Mouse (Mus musculus) forebrain, embryonic 12.5 days (tissue): ENCODE results near the gene Fam166b. TPM values are rescaled to one million over a fixed set of nuclear protein-coding genes. Genes with fewer than 3 reads are reported as not detected.
A peak's percentile ranks its signal among the peaks of the same experiment; 100 is the strongest.

Experiments used
- ATAC-seq: fragments of 200-750 bp; cut with Nextera tagmentation; 2 replicates; pipeline ENCODE4 v1.8.0; 2017; ENCODE audit warnings: moderate TSS enrichment; ENCODE audit not compliant: low FRiP score
- H3K27ac ChIP-seq: fragments of 300-500 bp; sonication (generic); 2 replicates; pipeline ENCODE4 v1.5.1; 2016; ENCODE audit warnings: mild to moderate bottlenecking
- H3K27me3 ChIP-seq: fragments of 300-500 bp; sonication (generic); 2 replicates; pipeline ENCODE4 v1.6.1; 2016; ENCODE audit warnings: mild to moderate bottlenecking
- H3K36me3 ChIP-seq: fragments of 300-500 bp; sonication (generic); replicated peaks from 2 replicates; pipeline ENCODE4 v1.6.1; 2016; ENCODE audit warnings: mild to moderate bottlenecking
- H3K4me1 ChIP-seq: fragments of 300-500 bp; sonication (generic); 2 replicates; pipeline ENCODE4 v1.6.1; 2016
- H3K4me2 ChIP-seq: fragments of 300-500 bp; sonication (generic); 2 replicates; pipeline ENCODE4 v1.6.1; 2016; ENCODE audit warnings: mild to moderate bottlenecking, moderate library complexity
- H3K4me3 ChIP-seq: fragments of 300-500 bp; sonication (generic); replicated peaks from 2 replicates; pipeline ENCODE4 v1.5.1; 2016; ENCODE audit warnings: mild to moderate bottlenecking
- H3K9ac ChIP-seq: fragments of 300-500 bp; sonication (generic); 2 replicates; pipeline ENCODE4 v1.6.1; 2016; ENCODE audit warnings: mild to moderate bottlenecking
- H3K9me3 ChIP-seq: fragments of 300-500 bp; sonication (generic); 2 replicates; pipeline ENCODE4 v1.6.1; 2016
- WGBS: fragments of 180-500 bp; shearing (Covaris S2); methylation state at CpG from one replicate; pipeline ENCODE4 v1.1.7; 2016; 5-methylcytosine and 5-hydroxymethylcytosine counted together
- polyA plus RNA-seq: library from polyadenylated mRNA; unstranded; fragments of >200 nt; fragmentation: Nextera tagmentation; extraction: Ambion mirVana; gene quantifications from 2 replicates; pipeline ENCODE4 v1.2.1, GENCODE M21; 2016

The Fam166b gene
- polyA plus RNA-seq, 1 experiment from 2014 or later = 0.23 TPM

- Histone ChIP-seq H3K9ac (no peak overlapping the region), H3K4me3 (0 out of 2 replicates have a peak overlapping the region, but pooled peaks have one; percentile 5), H3K27ac (no peak overlapping the region), H3K4me1 (peaks cover 40% of the 10 kb centered on the region), H3K36me3 (peaks cover 42% of the 10 kb centered on the region), H3K4me2 (peak overlapping the region; percentile 10; the same call in 1 of the 2 replicates), H3K27me3 (peaks cover 68% of the 10 kb centered on the region), H3K9me3 (no peaks in the 10 kb centered on the region)
- ATAC-seq = no peak
- WGBS = 24% methylated on average over 23 of the region's 23 CpGs
These were observed 1.3 kb downstream of the Fam166b start for GRCm38 (mm10) chr4:43427501-43428179.

GRCm38 (mm10) chr4:43426487-43426886 lies 2.4 kb downstream of the Fam166b start:
- H3K4me1 ChIP-seq = peaks cover 38% of the 10 kb centered on the region
- H3K4me3 ChIP-seq = no peak overlapping the region
- WGBS = 41% methylated on average over 10 of the region's 10 CpGs
- H3K27me3 ChIP-seq = peaks cover 68% of the 10 kb centered on the region
- no peak overlapping the region for H3K4me2 ChIP-seq
- no peaks in the 10 kb centered on the region for H3K9me3 ChIP-seq
- H3K36me3 ChIP-seq = peaks cover 53% of the 10 kb centered on the region
- H3K27ac ChIP-seq = no peak overlapping the region
- H3K9ac ChIP-seq = no peak overlapping the region
- ATAC-seq = no peak

DNA sequence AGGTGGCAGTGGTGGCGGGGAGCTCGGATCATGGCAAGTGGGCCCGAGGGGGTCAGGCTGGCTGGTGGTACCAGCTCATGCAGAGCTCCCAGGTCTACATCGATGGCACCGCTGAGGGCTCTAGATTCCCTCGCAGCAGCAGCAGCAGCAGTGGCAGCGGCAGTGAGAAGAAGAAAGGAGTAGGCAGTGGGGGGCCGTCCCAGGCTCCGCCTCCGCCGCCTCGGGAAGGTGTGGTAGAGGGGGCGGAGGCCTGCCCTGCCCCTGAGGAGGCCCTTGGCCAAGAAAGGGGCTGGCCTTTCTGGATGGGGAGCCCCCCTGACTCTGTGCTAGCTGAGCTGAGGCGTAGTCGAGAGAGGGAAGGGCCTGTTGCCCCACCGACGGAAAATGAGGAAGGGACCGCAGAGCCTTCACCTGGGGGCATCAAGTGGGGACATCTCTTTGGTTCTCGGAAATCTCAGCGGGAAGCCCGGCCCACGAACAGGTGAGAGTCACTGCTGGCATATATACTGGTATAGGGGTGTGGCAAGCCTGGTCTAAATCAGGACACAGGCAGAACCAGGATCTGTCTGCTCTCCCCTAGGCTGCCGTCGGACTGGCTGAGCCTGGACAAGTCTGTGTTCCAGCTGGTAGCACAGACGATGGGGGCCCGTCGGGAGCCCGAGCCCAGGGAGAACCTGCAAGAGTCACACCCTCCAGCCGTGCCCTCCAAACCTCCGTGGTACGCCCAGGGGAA lies 3.1 kb downstream of the Fam166b start:
- Histone ChIP-seq H3K9ac (no peak overlapping the region), H3K27me3 (peaks cover 66% of the 10 kb centered on the region), H3K4me2 (peak overlapping the region; percentile 20), H3K36me3 (peaks cover 57% of the 10 kb centered on the region), H3K27ac (no peak overlapping the region), H3K9me3 (no peaks in the 10 kb centered on the region), H3K4me3 (peak overlapping the region; percentile 10; the same call in 1 of the 2 replicates), H3K4me1 (peaks cover 38% of the 10 kb centered on the region)
- WGBS = 20% methylated on average over 31 of the region's 31 CpGs
- ATAC-seq = 0 out of 2 replicates have a peak, but pooled peaks have one; percentile 40

- Histone ChIP-seq H3K9ac (0 out of 2 replicates have a peak overlapping the region, but pooled peaks have one; percentile 9), H3K4me2 (peak overlapping the region; percentile 20), H3K27ac (no peak overlapping the region), H3K4me3 (peak overlapping the region; percentile 10; the same call in 1 of the 2 replicates), H3K9me3 (no peaks in the 10 kb centered on the region), H3K36me3 (peaks cover 57% of the 10 kb centered on the region), H3K4me1 (peaks cover 38% of the 10 kb centered on the region), H3K27me3 (peaks cover 61% of the 10 kb centered on the region)
- WGBS = 23% methylated on average over 14 of the region's 14 CpGs
- ATAC-seq = no peak
These were observed 3.7 kb downstream of the Fam166b start for GRCm38 (mm10) chr4:43425197-43425596.

DNA sequence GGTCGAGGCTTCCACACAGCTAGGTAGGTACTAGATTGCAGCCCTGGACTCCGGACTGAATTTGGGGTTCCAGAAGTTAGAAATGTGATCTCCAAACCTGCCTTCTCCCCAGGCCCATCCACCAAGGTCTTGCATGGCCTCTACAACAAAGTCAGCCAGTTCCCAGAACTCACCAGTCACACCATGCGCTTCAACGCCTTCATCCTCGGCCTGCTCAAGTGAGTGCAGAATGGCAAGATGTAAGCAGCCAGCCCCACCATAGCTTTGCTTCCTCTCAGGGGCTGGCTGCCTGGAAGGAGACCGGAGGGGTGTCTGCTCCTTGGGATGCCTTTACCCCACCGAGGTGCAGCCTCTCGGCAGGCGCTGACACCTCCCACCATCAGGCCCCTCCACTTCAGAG lies 4.9 kb downstream of the Fam166b start:
- Histone ChIP-seq H3K4me3 (no peak overlapping the region), H3K9me3 (no peaks in the 10 kb centered on the region), H3K27me3 (peaks cover 57% of the 10 kb centered on the region), H3K4me1 (peaks cover 37% of the 10 kb centered on the region), H3K36me3 (peaks cover 57% of the 10 kb centered on the region), H3K4me2 (no peak overlapping the region), H3K9ac (no peak overlapping the region), H3K27ac (no peak overlapping the region)
- 86% methylated on average over 9 of the region's 9 CpGs for WGBS
- no peak for ATAC-seq

GRCm38 (mm10) chr4:43423267-43423934 lies 5.5 kb downstream of the Fam166b start:
- ATAC-seq = no peak
- Histone ChIP-seq H3K4me1 (peaks cover 30% of the 10 kb centered on the region), H3K9ac (no peak overlapping the region), H3K4me2 (no peak overlapping the region), H3K27ac (no peak overlapping the region), H3K4me3 (no peak overlapping the region), H3K9me3 (no peaks in the 10 kb centered on the region), H3K27me3 (peaks cover 51% of the 10 kb centered on the region), H3K36me3 (peaks cover 57% of the 10 kb centered on the region)
- 94% methylated on average over 20 of the region's 20 CpGs for WGBS

- Histone ChIP-seq H3K9me3 (no peaks in the 10 kb centered on the region), H3K36me3 (peaks cover 62% of the 10 kb centered on the region), H3K4me3 (no peak overlapping the region), H3K4me1 (peaks cover 15% of the 10 kb centered on the region), H3K27ac (no peak overlapping the region), H3K9ac (no peak overlapping the region; the same call in 1 of the 2 replicates), H3K4me2 (no peak overlapping the region), H3K27me3 (peaks cover 34% of the 10 kb centered on the region)
- ATAC-seq = no peak
- WGBS = 80% methylated on average over 28 of the region's 28 CpGs
These were observed 7.2 kb downstream of the Fam166b start for GRCm38 (mm10) chr4:43421632-43422240.

- Histone ChIP-seq H3K4me2 (no peak overlapping the region), H3K9me3 (no peaks in the 10 kb centered on the region), H3K27ac (no peak overlapping the region), H3K4me1 (peaks cover 4% of the 10 kb centered on the region), H3K4me3 (no peak overlapping the region), H3K27me3 (peaks cover 20% of the 10 kb centered on the region), H3K36me3 (peaks cover 62% of the 10 kb centered on the region), H3K9ac (no peak overlapping the region)
- 4% methylated on average over 6 of the region's 6 CpGs for WGBS
- peak; percentile 34; the same call in 1 of the 2 replicates for ATAC-seq
These were observed 8.6 kb downstream of the Fam166b start for GRCm38 (mm10) chr4:43420305-43420704.

DNA sequence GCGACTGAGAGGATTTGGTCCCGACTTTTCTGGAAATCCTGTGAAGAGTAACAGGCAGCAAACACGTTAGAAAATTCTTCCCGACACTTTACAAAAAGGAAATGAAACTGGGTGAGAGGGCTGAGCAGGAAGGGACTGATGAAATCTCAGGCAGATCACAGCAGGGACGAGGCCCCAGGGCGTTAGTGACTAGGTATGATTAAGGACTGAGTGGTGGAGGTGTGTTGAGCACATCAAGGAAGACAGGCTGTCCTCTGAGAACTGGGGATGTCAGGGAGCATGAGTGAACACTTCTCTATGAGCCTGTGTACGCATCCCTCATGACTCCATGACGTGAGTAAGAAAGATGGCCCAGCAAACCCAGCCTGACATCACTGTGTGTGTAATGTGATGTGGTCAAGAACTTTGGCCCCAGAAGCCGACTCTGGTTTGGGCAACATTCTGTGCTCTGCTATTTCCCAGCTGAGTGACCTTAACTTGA lies 9.1 kb downstream of the Fam166b start:
- 76% methylated on average over 9 of the region's 9 CpGs for whole genome bisulfite sequencing
- H3K4me2 ChIP-seq = no peak overlapping the region
- no peaks in the 10 kb centered on the region for H3K4me1 ChIP-seq
- H3K27ac ChIP-seq = no peak overlapping the region
- no peak for ATAC-seq
- H3K9me3 ChIP-seq = no peaks in the 10 kb centered on the region
- H3K9ac ChIP-seq = no peak overlapping the region
- H3K4me3 ChIP-seq = no peak overlapping the region
- peaks cover 15% of the 10 kb centered on the region for H3K27me3 ChIP-seq
- H3K36me3 ChIP-seq = peaks cover 62% of the 10 kb centered on the region

DNA sequence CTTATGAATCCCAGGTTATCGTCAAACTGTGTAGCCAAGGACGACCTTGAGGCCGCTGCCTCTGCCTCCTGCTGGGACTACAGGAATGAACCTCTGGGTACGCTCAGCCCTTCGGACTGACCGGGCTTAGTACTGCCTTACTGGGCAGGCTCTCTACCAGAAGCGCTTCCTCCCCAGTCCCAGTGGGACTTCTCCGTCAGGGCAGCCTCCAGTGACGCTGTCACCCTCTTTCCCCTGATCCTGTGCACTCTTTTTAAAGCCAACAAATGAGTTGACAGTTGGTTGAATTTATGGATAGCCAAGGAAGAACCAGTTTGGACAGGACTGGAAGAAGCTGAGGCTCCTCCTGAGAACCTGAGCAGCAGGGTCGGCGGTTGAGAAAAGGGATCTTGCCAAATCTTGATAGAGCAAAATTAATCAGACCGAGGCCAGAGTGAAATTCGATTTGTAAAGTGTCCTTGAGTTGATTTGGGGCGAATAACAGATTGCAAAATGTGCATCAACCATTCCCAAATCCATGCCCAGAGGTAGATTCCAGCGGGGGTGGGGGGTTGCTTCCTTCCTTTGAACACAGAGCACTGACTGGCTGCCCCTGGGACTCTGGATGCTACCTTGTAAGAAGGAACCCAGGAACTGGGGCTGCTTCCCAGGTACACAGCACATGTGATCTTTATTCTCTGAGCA lies 9.8 kb downstream of the Fam166b start:
- H3K9ac ChIP-seq = no peak overlapping the region
- no peaks in the 10 kb centered on the region for H3K9me3 ChIP-seq
- no peak overlapping the region for H3K4me2 ChIP-seq
- no peak overlapping the region for H3K4me3 ChIP-seq
- H3K27ac ChIP-seq = no peak overlapping the region
- peaks cover 8% of the 10 kb centered on the region for H3K27me3 ChIP-seq
- H3K4me1 ChIP-seq = no peaks in the 10 kb centered on the region
- H3K36me3 ChIP-seq = peaks cover 58% of the 10 kb centered on the region
- WGBS = 66% methylated on average over 15 of the region's 15 CpGs
- no peak for ATAC-seq

DNA sequence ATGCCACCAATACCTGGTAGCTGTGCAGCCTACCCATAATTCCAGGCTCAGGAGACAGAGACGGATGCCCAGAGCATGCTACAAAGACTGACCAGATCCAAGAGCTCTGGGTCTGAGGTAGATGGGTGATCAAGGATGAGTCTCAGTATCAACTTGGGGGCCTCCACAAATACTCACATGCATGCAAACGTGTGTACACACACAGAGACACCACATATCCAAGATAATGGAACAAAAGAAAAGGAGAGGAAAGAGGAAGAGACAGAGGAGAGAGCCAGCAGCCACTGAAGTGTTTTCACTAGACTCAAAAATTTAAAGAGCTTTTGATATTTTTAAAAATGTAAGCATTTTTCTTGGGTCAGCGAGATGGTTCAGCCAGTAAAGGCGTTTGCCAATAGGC lies 10.5 kb downstream of the Fam166b start:
- H3K4me1 ChIP-seq = no peaks in the 10 kb centered on the region

More for the DNA sequence above, 10.5 kb downstream of the Fam166b start:
- WGBS = 81% methylated on average over 4 of the region's 4 CpGs
- Histone ChIP-seq H3K27me3 (peaks cover 1% of the 10 kb centered on the region; the same call in 1 of the 2 replicates), H3K36me3 (peaks cover 52% of the 10 kb centered on the region), H3K9ac (no peak overlapping the region), H3K9me3 (no peaks in the 10 kb centered on the region), H3K4me2 (no peak overlapping the region), H3K27ac (no peak overlapping the region), H3K4me3 (no peak overlapping the region)
- no peak for ATAC-seq
